Mouse (Mus musculus) ES-E14 (cell line): ENCODE results near the gene A030005L19Rik. TPM values are rescaled to one million over a fixed set of nuclear protein-coding genes. Genes with fewer than 3 reads are reported as not detected.
"Not testable (repeated sequence)": the region's sequence is repeated elsewhere in the genome, so short reads cannot be mapped to it uniquely, and the experiment has no call there.

Experiments used
- DNase-seq: peaks from one replicate; pipeline ENCODE4 v3.0.0-alpha.2; 2013; ENCODE audit warnings: low read depth, low spot score
- H3K27ac ChIP-seq: 2 replicates; pipeline ENCODE4 v1.5.1; 2012; ENCODE audit warnings: low read depth, mild to moderate bottlenecking, low read length, moderate library complexity, mixed read lengths; ENCODE audit not compliant: poor library complexity, insufficient read depth, severe bottlenecking
- H3K36me3 ChIP-seq: 2 replicates; pipeline ENCODE4 v1.6.1; 2012; ENCODE audit warnings: mild to moderate bottlenecking, low read length, moderate library complexity, mixed read lengths; ENCODE audit not compliant: control insufficient read depth, poor library complexity, insufficient read depth, severe bottlenecking
- H3K4me1 ChIP-seq, 2 experiments: fragments of 150-350 bp in 1 of 2; sonication (generic) in 1 of 2; 2 replicates each; pipeline ENCODE4 v1.6.1; 2012; ENCODE audit warnings: low read length in 2 of 2, mild to moderate bottlenecking in 1 of 2, mixed read lengths in 1 of 2; ENCODE audit not compliant: control insufficient read depth in 2 of 2, insufficient read depth in 2 of 2, poor library complexity in 1 of 2
- H3K4me3 ChIP-seq, 2 experiments: fragments of 150-350 bp in 1 of 2; sonication (generic) in 1 of 2; 2 replicates each; pipeline ENCODE4 v1.5.1; 2012; ENCODE audit warnings: low read length in 2 of 2, low read depth in 1 of 2, mild to moderate bottlenecking in 1 of 2, mixed read lengths in 1 of 2; ENCODE audit not compliant: insufficient read depth in 1 of 2, poor library complexity in 1 of 2, severe bottlenecking in 1 of 2
- H3K9ac ChIP-seq: 2 replicates; pipeline ENCODE4 v1.6.1; 2012; ENCODE audit warnings: low read depth, mild to moderate bottlenecking, low read length, mixed read lengths; ENCODE audit not compliant: poor library complexity, insufficient read depth, severe bottlenecking
- H3K9me3 ChIP-seq: fragments of 150-350 bp; sonication (generic); 2 replicates; pipeline ENCODE4 v1.6.1; 2012; ENCODE audit warnings: low read depth, mild to moderate bottlenecking, low read length; ENCODE audit not compliant: control insufficient read depth, insufficient read depth
- CHD2 ChIP-seq: IDR thresholded peaks from 2 replicates; pipeline ENCODE4 v1.6.1; 2014; ENCODE audit warnings: mild to moderate bottlenecking, low read depth, low read length, inconsistent platforms
- HCFC1 ChIP-seq: IDR thresholded peaks from 2 replicates; pipeline ENCODE4 v1.6.1; 2012; ENCODE audit warnings: low read length, inconsistent platforms, borderline replicate concordance; ENCODE audit not compliant: insufficient read depth
- MAFK ChIP-seq: IDR thresholded peaks from 2 replicates; pipeline ENCODE4 v1.6.1; 2014; ENCODE audit warnings: mild to moderate bottlenecking, low read depth, low read length, inconsistent platforms; ENCODE audit not compliant: insufficient read depth
- ZC3H11A ChIP-seq: IDR thresholded peaks from 2 replicates; pipeline ENCODE4 v1.6.1; 2012; ENCODE audit warnings: low read depth, mild to moderate bottlenecking, inconsistent platforms, low read length, borderline replicate concordance
- ZNF384 ChIP-seq: IDR thresholded peaks from 2 replicates; pipeline ENCODE4 v1.6.1; 2012; ENCODE audit warnings: low read depth, low read length, inconsistent platforms
- in situ Hi-C, 2 experiments: fragments of 600-800 bp; cut with MboI; formaldehyde crosslinking; loops; one replicate each; pipeline ENCODE4 v1.15.1; 2025; ENCODE audit warnings: low sequenced_read_pairs in 2 of 2, inconsistent platforms in 1 of 2; ENCODE audit not compliant: unreplicated experiment in 2 of 2
- total RNA-seq: library from RNA; depleted of rRNA; stranded (reverse); fragments of 300-350 nt; gene quantifications from 2 replicates; pipeline ENCODE4 v1.2.3, GENCODE M21; 2012; rRNA removed

A030005L19Rik gene
- total RNA-seq, 1 experiment = 0.80 TPM

GRCm38 (mm10) chr1:82948601-82949000, 35.5 kb downstream of the A030005L19Rik start:
- Histone ChIP-seq H3K27ac (no peak overlapping the region), H3K4me3 (no peak overlapping the region), H3K9me3 (no peaks in the 10 kb centered on the region), H3K9ac (no peak overlapping the region), H3K36me3 (no peaks in the 10 kb centered on the region), H3K4me1 (peaks cover 0 to 4% of the 10 kb centered on the region in 2 experiments; a peak in 2 of 4 replicates)
- DNase-seq = no peak
- in situ Hi-C loops = no loop called here
- no peak for TF ChIP-seq ZC3H11A
- no peak for TF ChIP-seq ZNF384
- no peak for TF ChIP-seq CHD2
- no peak for TF ChIP-seq HCFC1
- TF ChIP-seq MAFK = no peak

GRCm38 (mm10) chr1:82955913-82956312, 42.8 kb downstream of the A030005L19Rik start, which contains the start of gene Gm7544:
TSS of gene Gm7544 (minus strand) at chr1:82956013.
- H3K4me1 ChIP-seq, DNase-seq, H3K27ac ChIP-seq, H3K9ac ChIP-seq, H3K4me3 ChIP-seq, H3K9me3 ChIP-seq, in situ Hi-C loops, H3K36me3 ChIP-seq: not testable (repeated sequence)

GRCm38 (mm10) chr1:82959870-82960385, 46.8 kb downstream of the A030005L19Rik start, which contains the start of gene Gm47955:
TSS of gene Gm47955 (plus strand) at chr1:82960286.
- no peak within 1 kb of the TSS for H3K9ac ChIP-seq
- no peaks in the 10 kb centered on the region for H3K9me3 ChIP-seq
- peak within 1 kb of the TSS; percentile 11 to 57 for H3K4me3 ChIP-seq
- in situ Hi-C loops = no loop called here
- DNase-seq = no peak
- no peaks in the 10 kb centered on the region for H3K36me3 ChIP-seq
- H3K27ac ChIP-seq = no peak within 1 kb of the TSS
- TF ChIP-seq HCFC1 (peak; percentile 47; the same call in 1 of the 2 replicates), MAFK (no peak), CHD2 (no peak), ZNF384 (no peak), ZC3H11A (no peak)
- H3K4me1 ChIP-seq = no peaks in the 10 kb centered on the region

Other genes starting within 250 kb of the A030005L19Rik start
- gene Mff, start 188.4 kb upstream of the A030005L19Rik start, total RNA-seq = 52.2 and 70.4 TPM in 2 replicates
- not detected in 2 replicates for gene Tm4sf20, start 144.9 kb upstream of the A030005L19Rik start, total RNA-seq
- not detected in 2 replicates for gene Gm47791, start 142.1 kb upstream of the A030005L19Rik start, total RNA-seq
- 46.1 and 66.6 TPM in 2 replicates for gene Agfg1, start 73.8 kb upstream of the A030005L19Rik start, total RNA-seq
- not detected in 2 replicates for gene A030014E15Rik, start 11.6 kb downstream of the A030005L19Rik start, total RNA-seq
- not detected in 2 replicates for gene Gm6217, start 18.1 kb downstream of the A030005L19Rik start, total RNA-seq
- gene A030003K21Rik, start 30.1 kb downstream of the A030005L19Rik start, total RNA-seq = not detected in 2 replicates
- gene Gm7544, start 42.7 kb downstream of the A030005L19Rik start, total RNA-seq = not detected in 2 replicates
- gene Gm47955, start 47.0 kb downstream of the A030005L19Rik start, total RNA-seq = not detected in 2 replicates
- gene Gm47959, start 87.2 kb downstream of the A030005L19Rik start, total RNA-seq = not detected in 2 replicates
- gene Slc19a3, start 125.1 kb downstream of the A030005L19Rik start, total RNA-seq = 1.3 and 1.9 TPM in 2 replicates
- gene Krtap28-10, start 129.2 kb downstream of the A030005L19Rik start, total RNA-seq = not detected in 2 replicates
- 0.22 TPM in 1 of 2 replicates, not detected in the other for gene Gm47969, start 131.6 kb downstream of the A030005L19Rik start, total RNA-seq
- gene A030005K14Rik, start 146.1 kb downstream of the A030005L19Rik start, total RNA-seq = not detected in 2 replicates
- not detected in 2 replicates for gene Krtap28-13, start 147.6 kb downstream of the A030005L19Rik start, total RNA-seq
- gene Ccl20, start 203.4 kb downstream of the A030005L19Rik start, total RNA-seq = 0.53 and 0.89 TPM in 2 replicates
- not detected in 2 replicates for gene Daw1, start 246.4 kb downstream of the A030005L19Rik start, total RNA-seq